Mouse (Mus musculus): ENCODE measurements around the gene Prkch. TPM values are rescaled to one million over a fixed set of nuclear protein-coding genes. Genes with fewer than 3 reads are reported as not detected.

The Prkch gene
- polyA plus RNA-seq, 1 experiment from 2014 or later: 4.0 TPM

- H3K4me1 ChIP-seq: no peaks in the 10 kb centered on the region
- no peaks in the 10 kb centered on the region for H3K9me3 ChIP-seq (replicated peaks)
- 76% methylated on average over 1 of the region's 1 CpGs for WGBS
- H3K27ac ChIP-seq (replicated peaks): no peak overlapping the region
- no peak for DNase-seq (ENCODE audit: low spot score)
- no peak overlapping the region for H3K4me3 ChIP-seq
- no peaks in the 10 kb centered on the region for H3K36me3 ChIP-seq
- no peaks in the 10 kb centered on the region for H3K27me3 ChIP-seq (ENCODE audit: low read depth, poor library complexity, severe bottlenecking)
Observed at GRCm38 (mm10) chr12:73824828-73825227, 240.2 kb downstream of the Prkch start.

Other genes with a start within 250 kb of the Prkch start
- gene Tmem30b, start 38.4 kb upstream of the Prkch start, polyA plus RNA-seq (2016; fragmentation: Nextera tagmentation; extraction: Ambion mirVana): 1.6 and 1.8 TPM in 2 replicates

Measured in midbrain, embryonic 10.5 days (tissue).